Comparison of ENCODE assay signal across 8 mouse cellular contexts in genomic region chr3:78618900-78619299, GRCm38 (mm10).
DNase-seq lines count a peak whose midpoint lies in the region; ATAC-seq and TF ChIP-seq lines count a peak whose summit lies in the region.

No protein-coding gene starts in this region.

- DNase-seq in liver, adult 2 months (ENCODE audit: extremely low read depth, low read depth, low spot score), result peak; percentile 11
- DNase-seq in liver (no peak), ZHBTc4 (ENCODE audit: low read depth, low spot score) (peak; percentile 28)
- DNase-seq in embryonic facial prominence, embryonic 10.5 days (ENCODE audit: low spot score), result peak; percentile 28
- DNase-seq in heart, postnatal 25 days (ENCODE audit: low spot score), result peak; percentile 6
- DNase-seq in lung, postnatal 0 days (ENCODE audit: low spot score), result peak; percentile 27
- no peak for DNase-seq in thymus, postnatal 10 days (ENCODE audit: low spot score in 2 of 2)
- DNase-seq in thymus, postnatal 36 days, result no peak

- TF ChIP-seq CTCF in liver, adult 2 months (IDR thresholded peaks at IDR 0.05; ENCODE audit: low read depth, low read length), result no peak
- peak; percentile 55 for TF ChIP-seq CTCF in lung, postnatal 0 days (IDR thresholded peaks at IDR 0.05)

- no peaks in the 10 kb centered on the region for H3K27me3 ChIP-seq in liver, adult 2 months (ENCODE audit: control insufficient read depth, insufficient read depth, low read length)
- no peaks in the 10 kb centered on the region for H3K27me3 ChIP-seq in embryonic facial prominence, embryonic 10.5 days (replicated peaks; ENCODE audit: low read depth, poor library complexity, severe bottlenecking)
- H3K27me3 ChIP-seq in lung, postnatal 0 days (replicated peaks; ENCODE audit: insufficient read depth, low read length), result no peaks in the 10 kb centered on the region

- ATAC-seq in lung, postnatal 0 days, result no peak

- H3K4me2 ChIP-seq in lung, postnatal 0 days (replicated peaks; ENCODE audit: low read depth, low read length), result no peak overlapping the region

- no peaks in the 10 kb centered on the region for H3K9me3 ChIP-seq in embryonic facial prominence, embryonic 10.5 days
- H3K9me3 ChIP-seq in lung, postnatal 0 days (ENCODE audit: low read length), result no peaks in the 10 kb centered on the region

- H3K9ac ChIP-seq in liver, adult 2 months (ENCODE audit: low read depth, low read length), result no peak overlapping the region
- H3K9ac ChIP-seq in lung, postnatal 0 days (replicated peaks; ENCODE audit: low read depth), result no peak overlapping the region

- no peak overlapping the region for H3K27ac ChIP-seq in liver, adult 2 months (replicated peaks; ENCODE audit: insufficient read depth, low read depth, low read length)
- H3K27ac ChIP-seq in embryonic facial prominence, embryonic 10.5 days (replicated peaks), result no peak overlapping the region
- H3K27ac ChIP-seq in lung, postnatal 0 days (ENCODE audit: low read length), result no peak overlapping the region

- H3K36me3 ChIP-seq in liver, adult 2 months (ENCODE audit: control insufficient read depth, insufficient read depth, low read length), result no peaks in the 10 kb centered on the region
- H3K36me3 ChIP-seq in embryonic facial prominence, embryonic 10.5 days (replicated peaks), result no peaks in the 10 kb centered on the region
- H3K36me3 ChIP-seq in lung, postnatal 0 days (ENCODE audit: insufficient read depth, low read length), result no peaks in the 10 kb centered on the region

- 39% methylated on average over 3 of the region's 3 CpGs for WGBS in liver, adult 2 months
- WGBS in embryonic facial prominence, embryonic 10.5 days, result 39% methylated on average over 3 of the region's 3 CpGs
- 40% methylated on average over 3 of the region's 3 CpGs for WGBS in lung, postnatal 0 days

- no peaks in the 10 kb centered on the region for H3K79me2 ChIP-seq in liver, adult 2 months (ENCODE audit: control insufficient read depth, insufficient read depth, low read length)

- H3K4me1 ChIP-seq in liver, adult 2 months (ENCODE audit: control insufficient read depth, insufficient read depth, low read length), result no peaks in the 10 kb centered on the region
- no peaks in the 10 kb centered on the region for H3K4me1 ChIP-seq in embryonic facial prominence, embryonic 10.5 days
- no peaks in the 10 kb centered on the region for H3K4me1 ChIP-seq in lung, postnatal 0 days (ENCODE audit: insufficient read depth, low read depth, low read length)

- no peak for TF ChIP-seq POLR2A in liver, adult 2 months (IDR thresholded peaks at IDR 0.05; ENCODE audit: extremely low read depth, insufficient read depth, low read length)

- no peak for TF ChIP-seq EP300 in lung, postnatal 0 days (IDR thresholded peaks at IDR 0.05)

- intact Hi-C loops in heart, postnatal 25 days (cut with DNase I), result no loop called here

- H3K4me3 ChIP-seq in liver, adult 2 months (ENCODE audit: insufficient read depth, low read depth, low read length), result no peak overlapping the region
- H3K4me3 ChIP-seq in embryonic facial prominence, embryonic 10.5 days, result no peak overlapping the region
- no peak overlapping the region for H3K4me3 ChIP-seq in lung, postnatal 0 days (ENCODE audit: low read depth, low read length)

Comparison
In these comparisons a context has a peak if more than half of its experiments do, and no peak if none do; other contexts are left out.
1. DNase-seq: peak in liver, adult 2 months (single experiment), ZHBTc4 (single experiment), embryonic facial prominence, embryonic 10.5 days (single experiment), heart, postnatal 25 days (single experiment) and lung, postnatal 0 days (single experiment); none in liver (single experiment), thymus, postnatal 10 days (0 of 2) and thymus, postnatal 36 days (0 of 2).